Mouse (Mus musculus) CH12.LX (cell line): ENCODE data around the gene Prickle4.

Experiments used
- CTCF ChIP-seq, 2 experiments: IDR thresholded peaks in 1 of 2; conservative IDR thresholded peaks in 1 of 2; 2 replicates each; pipeline ENCODE4 v1.5.1; 2011 to 2012; ENCODE audit warnings: low read depth in 2 of 2, low read length in 2 of 2, improper control_type of control experiment in 1 of 2, inconsistent platforms in 1 of 2, mild to moderate bottlenecking in 1 of 2, moderate library complexity in 1 of 2
- JUND ChIP-seq: conservative IDR thresholded peaks from 2 replicates; pipeline ENCODE4 v1.6.1; 2011; ENCODE audit warnings: low read depth, low read length, improper control_type of control experiment
- MAFK ChIP-seq: IDR thresholded peaks from 2 replicates; pipeline ENCODE4 v1.6.1; 2011; ENCODE audit warnings: low read length, improper control_type of control experiment; ENCODE audit not compliant: insufficient replicate concordance
- USF1 ChIP-seq: IDR thresholded peaks from 2 replicates; pipeline ENCODE4 v1.6.1; 2014; ENCODE audit warnings: low read depth, mild to moderate bottlenecking, inconsistent platforms, low read length, improper control_type of control experiment

GRCm38 (mm10) chr17:47658741-47659243, 35.7 kb downstream of the Prickle4 start:
- no peak for TF ChIP-seq USF1
- TF ChIP-seq CTCF (conservative IDR thresholded peaks at IDR 0.05 in 1 of 2, IDR thresholded peaks at IDR 0.05 in 1 of 2; ENCODE audit: low read depth in 2 of 2, low read length in 2 of 2): no peak
- no peak for TF ChIP-seq JUND
- no peak for TF ChIP-seq MAFK
